ENCODE assay signal across 19 mouse cellular contexts in the genomic region with DNA sequence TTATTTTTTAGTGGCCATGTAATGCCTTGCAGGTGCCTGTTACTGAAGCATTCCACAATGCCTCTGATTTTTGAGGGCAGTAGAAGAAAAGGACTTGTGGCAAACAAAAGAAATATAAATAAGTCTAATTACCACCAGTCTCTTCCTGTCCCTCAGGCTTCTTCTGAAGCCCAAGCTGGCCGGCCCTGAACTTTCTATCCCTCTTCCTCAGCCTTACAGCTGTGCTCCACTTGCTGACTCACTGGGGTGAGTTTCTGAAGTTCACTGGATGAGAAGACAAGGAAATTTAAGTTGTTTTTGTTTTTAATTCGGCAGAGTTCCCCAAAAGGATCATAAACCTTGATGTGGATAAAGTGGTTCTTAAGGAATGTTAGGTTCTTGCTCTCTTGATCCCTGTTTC.
DNase-seq lines count a peak whose midpoint lies in the region; TF ChIP-seq lines count a peak whose summit lies in the region.
"Had no signal": no experiment of that assay in that cellular context is flagged by ENCODE, and none has a peak within 500 bp of the region (broad histone marks: within the 10 kb centered on the region; RNA-seq: fewer than 3 reads in every experiment).

No protein-coding gene starts in this region.

- H3K27me3 ChIP-seq in heart, embryonic 10.5 days (ENCODE audit: insufficient read depth, poor library complexity, severe bottlenecking), result no peaks in the 10 kb centered on the region
- H3K27me3 ChIP-seq: embryonic facial prominence, embryonic 15.5 days; heart, embryonic 15.5 days had no signal

- peak; percentile 87 for DNase-seq in heart, adult 11 months
- no peak for DNase-seq in heart, embryonic 10.5 days (ENCODE audit: low spot score)
- no peak for DNase-seq in left cerebral cortex, adult 2 months (ENCODE audit: extremely low spot score in 1 of 2, low spot score in 2 of 2)
- no peak for DNase-seq in left cerebral cortex, adult 18-20 months (ENCODE audit: low spot score in 2 of 2)
- peak; percentile 40 for DNase-seq in adrenal gland, adult 8-10 months
- peak; percentile 27 for DNase-seq in adrenal gland, postnatal 14 days
- DNase-seq in frontal cortex, postnatal 25 days (ENCODE audit: low spot score in 2 of 2), result no peak
- DNase-seq: cerebellum, adult 2 months; cerebellum, postnatal 10 days; embryo, embryonic 11 days; gastrocnemius, postnatal 36 days; heart, adult 18-20 months; heart, postnatal 14 days; kidney, adult 11 months had no signal

- H3K36me3 ChIP-seq in heart, embryonic 10.5 days, result no peaks in the 10 kb centered on the region
- H3K36me3 ChIP-seq: embryonic facial prominence, embryonic 15.5 days; forebrain, embryonic 10.5 days; heart, embryonic 15.5 days had no signal

- intact Hi-C loops in left cerebral cortex, adult 2 months (cut with DNase I), result no loop called here

- no peak overlapping the region for H3K4me3 ChIP-seq in heart, embryonic 10.5 days
- H3K4me3 ChIP-seq in left cerebral cortex, adult 2 months, result peak overlapping the region; percentile 61; the same call in 1 of the 2 replicates
- H3K4me3 ChIP-seq: embryonic facial prominence, embryonic 15.5 days; erythroblast, embryonic 14.5 days; forebrain, embryonic 10.5 days; heart, embryonic 15.5 days had no signal

- TF ChIP-seq CTCF in left cerebral cortex, adult 2 months (IDR thresholded peaks at IDR 0.05), result no peak

- WGBS in heart, embryonic 10.5 days, result 82% methylated on average over 2 of the region's 2 CpGs

- H3K9me3 ChIP-seq in heart, embryonic 10.5 days, result no peaks in the 10 kb centered on the region
- H3K9me3 ChIP-seq: embryonic facial prominence, embryonic 15.5 days; forebrain, embryonic 10.5 days; heart, embryonic 15.5 days had no signal

- peaks cover 11% of the 10 kb centered on the region; the same call in 1 of the 2 replicates for H3K4me1 ChIP-seq in heart, embryonic 10.5 days

- no peak overlapping the region for H3K27ac ChIP-seq in heart, embryonic 10.5 days
- H3K27ac ChIP-seq in left cerebral cortex, adult 2 months, result no peak overlapping the region
- H3K27ac ChIP-seq: embryonic facial prominence, embryonic 15.5 days; forebrain, embryonic 10.5 days; heart, embryonic 15.5 days; hindbrain, embryonic 14.5 days had no signal

Comparison
In these comparisons a context has a peak if more than half of its experiments do, and no peak if none do; other contexts are left out.
1. DNase-seq: peak in heart, adult 11 months (single experiment), adrenal gland, adult 8-10 months (single experiment) and adrenal gland, postnatal 14 days (single experiment); none in heart, embryonic 10.5 days (single experiment), left cerebral cortex, adult 2 months (0 of 2), left cerebral cortex, adult 18-20 months (0 of 2) and frontal cortex, postnatal 25 days (0 of 2).